Mouse (Mus musculus) embryonic facial prominence, embryonic 15.5 days (tissue): ENCODE measurements around the gene Kalrn. TPM values are rescaled to one million over a fixed set of nuclear protein-coding genes. Genes with fewer than 3 reads are reported as not detected.

Experiments
- polyA plus RNA-seq: library from polyadenylated mRNA; unstranded; fragments of >200 nt; fragmentation: Nextera tagmentation; extraction: Ambion mirVana; gene quantifications from 2 replicates; pipeline ENCODE4 v1.2.1, GENCODE M21; 2015

Gene Kalrn
- polyA plus RNA-seq, 1 experiment from 2014 or later, result 14.3 TPM

Other genes with a start within 250 kb of the Kalrn start
- gene Ropn1, start 76.4 kb upstream of the Kalrn start, polyA plus RNA-seq, result not detected in 2 replicates
- gene Ccdc14, start 117.1 kb upstream of the Kalrn start, polyA plus RNA-seq, result 5.7 and 6.2 TPM in 2 replicates
- 25.0 and 28.1 TPM in 2 replicates for gene Mylk, start 171.7 kb upstream of the Kalrn start, polyA plus RNA-seq